Mouse (Mus musculus) cerebellum, adult 11 months (tissue): ENCODE measurements around the gene Adck1.
A peak's percentile ranks its signal among the peaks of the same experiment; 100 is the strongest.
"Not testable (repeated sequence)": the region's sequence is repeated elsewhere in the genome, so short reads cannot be mapped to it uniquely, and the experiment has no call there.

Experiments used
- DNase-seq: peaks from one replicate; pipeline ENCODE4 v3.0.0; 2022

Gene Adck1

GRCm38 (mm10) chr12:88360441-88361119, at the start of gene Adck1:
Gene Adck1 (plus strand): TSS chr12:88360554.
- DNase-seq: peak; percentile 86

- no peak for DNase-seq
These were observed 45.8 kb upstream of the Adck1 start for GRCm38 (mm10) chr12:88314556-88314955.

GRCm38 (mm10) chr12:88323926-88324325, 36.4 kb upstream of the Adck1 start, which contains the start of gene Gm5039:
Gene Gm5039 (minus strand): TSS chr12:88324026.
- not testable (repeated sequence) for DNase-seq

GRCm38 (mm10) chr12:88336662-88337413, 23.5 kb upstream of the Adck1 start:
- DNase-seq: not testable (repeated sequence)

- DNase-seq: not testable (repeated sequence)
These were observed 19.1 kb upstream of the Adck1 start for GRCm38 (mm10) chr12:88341286-88341685.

GRCm38 (mm10) chr12:88354182-88354702, 6.1 kb upstream of the Adck1 start:
- no peak for DNase-seq

GRCm38 (mm10) chr12:88361120-88361445, 729 bp downstream of the Adck1 start:
- no peak for DNase-seq

GRCm38 (mm10) chr12:88367673-88368072, 7.3 kb downstream of the Adck1 start:
- DNase-seq: no peak

GRCm38 (mm10) chr12:88368618-88369017, 8.3 kb downstream of the Adck1 start:
- DNase-seq: no peak

- DNase-seq: not testable (repeated sequence)
These were observed 9.3 kb downstream of the Adck1 start for GRCm38 (mm10) chr12:88369690-88370089.

GRCm38 (mm10) chr12:88370321-88370720, 10.0 kb downstream of the Adck1 start:
- DNase-seq: not testable (repeated sequence)

GRCm38 (mm10) chr12:88372018-88372417, 11.7 kb downstream of the Adck1 start:
- no peak for DNase-seq

- DNase-seq: no peak
These were observed 16.5 kb downstream of the Adck1 start for GRCm38 (mm10) chr12:88376820-88377219.

- no peak for DNase-seq
These were observed 17.9 kb downstream of the Adck1 start for GRCm38 (mm10) chr12:88378256-88378655.

- no peak for DNase-seq
These were observed 28.5 kb downstream of the Adck1 start for GRCm38 (mm10) chr12:88388832-88389231.

GRCm38 (mm10) chr12:88398658-88399057, 38.3 kb downstream of the Adck1 start:
- no peak for DNase-seq

- no peak for DNase-seq
These were observed 43.2 kb downstream of the Adck1 start for GRCm38 (mm10) chr12:88403541-88403940.

GRCm38 (mm10) chr12:88405113-88405512, 44.8 kb downstream of the Adck1 start:
- DNase-seq: peak; percentile 25

GRCm38 (mm10) chr12:88407996-88408322, 47.6 kb downstream of the Adck1 start:
- DNase-seq: no peak

GRCm38 (mm10) chr12:88408323-88409047, 48.1 kb downstream of the Adck1 start:
- DNase-seq: no peak

- no peak for DNase-seq
These were observed 52.9 kb downstream of the Adck1 start for GRCm38 (mm10) chr12:88413239-88413638.

- DNase-seq: peak; percentile 30
These were observed 59.7 kb downstream of the Adck1 start for GRCm38 (mm10) chr12:88419912-88420621.

GRCm38 (mm10) chr12:88426926-88427325, 66.6 kb downstream of the Adck1 start:
- no peak for DNase-seq
